Mouse (Mus musculus): ENCODE results near the gene Calml4. TPM values are rescaled to one million over a fixed set of nuclear protein-coding genes. Genes with fewer than 3 reads are reported as not detected.

Calml4 gene
- polyA plus RNA-seq, 1 experiment from 2014 or later = 9.4 TPM

- no peak overlapping the region for H3K4me2 ChIP-seq
- no peak overlapping the region for H3K27ac ChIP-seq
- H3K36me3 ChIP-seq (replicated peaks) = no peaks in the 10 kb centered on the region
- H3K9me3 ChIP-seq = no peaks in the 10 kb centered on the region
- H3K9ac ChIP-seq = no peak overlapping the region
- no peak overlapping the region for H3K4me3 ChIP-seq
- WGBS = 94% methylated on average over 2 of the region's 2 CpGs
- H3K4me1 ChIP-seq = no peaks in the 10 kb centered on the region
- no peak for ATAC-seq (replicated peaks)
- no peaks in the 10 kb centered on the region for H3K27me3 ChIP-seq (replicated peaks)
Observed at GRCm38 (mm10) chr9:62924886-62925610, 67.2 kb downstream of the Calml4 start.

Other genes starting within 250 kb of the Calml4 start
- 1.3 and 1.4 TPM in 2 replicates for gene Itga11, start 180.3 kb upstream of the Calml4 start, polyA plus RNA-seq (2015; fragmentation: Nextera tagmentation; extraction: Ambion mirVana)
- gene Fem1b, start 46.1 kb upstream of the Calml4 start, polyA plus RNA-seq (2015; fragmentation: Nextera tagmentation; extraction: Ambion mirVana) = 64.6 and 67.0 TPM in 2 replicates
- 5.9 and 6.2 TPM in 2 replicates for gene Cln6, start 19.3 kb upstream of the Calml4 start, polyA plus RNA-seq (2015; fragmentation: Nextera tagmentation; extraction: Ambion mirVana)
- 60.6 and 66.2 TPM in 2 replicates for gene Pias1, start 129.8 kb downstream of the Calml4 start, polyA plus RNA-seq (2015; fragmentation: Nextera tagmentation; extraction: Ambion mirVana)